13 mouse cellular contexts compared by ENCODE assay signal in the genomic region with DNA sequence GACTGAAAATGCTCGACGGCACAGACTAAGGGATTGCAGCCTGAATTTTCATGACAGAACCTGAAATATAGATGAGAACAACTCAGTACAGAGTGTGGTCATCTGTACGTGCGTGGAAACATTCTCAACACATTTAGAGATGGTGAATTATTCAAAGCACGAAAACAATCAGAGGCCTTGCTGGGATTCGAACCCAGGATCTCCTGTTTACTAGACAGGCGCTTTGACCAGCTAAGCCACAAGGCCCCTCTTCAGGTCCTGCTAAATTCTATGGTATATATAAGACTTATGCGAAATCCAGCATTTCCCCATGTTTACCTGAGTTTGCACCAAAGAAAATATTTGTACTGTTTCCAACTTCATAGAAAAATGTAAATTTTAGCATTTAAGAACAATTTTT. TPM values are rescaled to one million over a fixed set of nuclear protein-coding genes. Genes with fewer than 3 reads are reported as not detected.
DNase-seq lines count a peak whose midpoint lies in the region; ATAC-seq and TF ChIP-seq lines count a peak whose summit lies in the region.
"Had no signal": no experiment of that assay in that cellular context is flagged by ENCODE, and none has a peak within 500 bp of the region (broad histone marks: within the 10 kb centered on the region; RNA-seq: fewer than 3 reads in every experiment).

No protein-coding gene starts in this region.

- no peak overlapping the region for H3K27ac ChIP-seq in liver, postnatal 0 days (ENCODE audit: low read depth)
- no peak overlapping the region for H3K27ac ChIP-seq in ES-E14 (ENCODE audit: insufficient read depth, low read depth, low read length, poor library complexity, severe bottlenecking)
- H3K27ac ChIP-seq in hindbrain, postnatal 0 days, result no peak overlapping the region
- no peak overlapping the region for H3K27ac ChIP-seq in intestine, embryonic 16.5 days (ENCODE audit: low read length)
- H3K27ac ChIP-seq: layer of hippocampus, adult 2 months; stomach, embryonic 15.5 days had no signal

- no peak for TF ChIP-seq EP300 in liver, postnatal 0 days (IDR thresholded peaks at IDR 0.05; ENCODE audit: low read depth)

- H3K9me3 ChIP-seq in liver, postnatal 0 days (ENCODE audit: low read length), result no peaks in the 10 kb centered on the region
- H3K9me3 ChIP-seq in ES-E14 (ENCODE audit: control insufficient read depth, insufficient read depth, low read depth, low read length), result no peaks in the 10 kb centered on the region
- H3K9me3 ChIP-seq in hindbrain, postnatal 0 days (ENCODE audit: low read length), result no peaks in the 10 kb centered on the region
- no peaks in the 10 kb centered on the region for H3K9me3 ChIP-seq in intestine, embryonic 16.5 days (ENCODE audit: control insufficient read depth, low read length)
- H3K9me3 ChIP-seq: stomach, embryonic 15.5 days had no signal

- no peak for ATAC-seq in liver, postnatal 0 days
- ATAC-seq in hindbrain, postnatal 0 days, result no peak
- ATAC-seq in intestine, embryonic 16.5 days, result no peak

- DNase-seq in cerebellum, adult 11-12 months, result peak; percentile 14
- no peak for DNase-seq in cerebellum, adult 18-20 months
- peak; percentile 63 for DNase-seq in liver
- no peak for DNase-seq in liver, postnatal 0 days
- no peak for DNase-seq in ES-E14 (ENCODE audit: low read depth, low spot score)
- peak; percentile 35 for DNase-seq in hindbrain, postnatal 0 days (ENCODE audit: low spot score)
- no peak for DNase-seq in gastrocnemius, postnatal 36 days
- DNase-seq: cerebellum, adult 11 months; gastrocnemius, postnatal 10 days had no signal

- no peaks in the 10 kb centered on the region for H3K36me3 ChIP-seq in liver, postnatal 0 days (replicated peaks; ENCODE audit: insufficient read depth, low read length)
- H3K36me3 ChIP-seq in ES-E14 (ENCODE audit: control insufficient read depth, insufficient read depth, low read length, poor library complexity, severe bottlenecking), result no peaks in the 10 kb centered on the region
- H3K36me3 ChIP-seq in hindbrain, postnatal 0 days (ENCODE audit: insufficient read depth, low read length), result no peaks in the 10 kb centered on the region
- H3K36me3 ChIP-seq in intestine, embryonic 16.5 days (ENCODE audit: control insufficient read depth, insufficient read depth, low read length), result no peaks in the 10 kb centered on the region
- H3K36me3 ChIP-seq: stomach, embryonic 15.5 days had no signal

- no peak overlapping the region for H3K4me2 ChIP-seq in liver, postnatal 0 days (ENCODE audit: low read depth, low read length)
- 0 out of 2 replicates have a peak overlapping the region, but pooled peaks have one; percentile 61 for H3K4me2 ChIP-seq in hindbrain, postnatal 0 days (ENCODE audit: low read depth, low read length)
- H3K4me2 ChIP-seq in intestine, embryonic 16.5 days (ENCODE audit: low read depth, low read length), result no peak overlapping the region

- 54% methylated on average over 8 of the region's 8 CpGs for WGBS in liver, postnatal 0 days (ENCODE audit: insufficient replicate concordance)
- 38% methylated on average over 8 of the region's 8 CpGs for WGBS in hindbrain, postnatal 0 days
- WGBS in intestine, embryonic 16.5 days, result 43% methylated on average over 8 of the region's 8 CpGs

- no peaks in the 10 kb centered on the region for H3K27me3 ChIP-seq in liver, postnatal 0 days (ENCODE audit: insufficient read depth, low read length)
- no peaks in the 10 kb centered on the region for H3K27me3 ChIP-seq in hindbrain, postnatal 0 days (ENCODE audit: insufficient read depth, low read length)
- no peaks in the 10 kb centered on the region for H3K27me3 ChIP-seq in intestine, embryonic 16.5 days (replicated peaks; ENCODE audit: control insufficient read depth, insufficient read depth, low read length)
- H3K27me3 ChIP-seq: stomach, embryonic 15.5 days had no signal

- in situ Hi-C loops in ES-E14 (cut with MboI; ENCODE audit: low sequenced_read_pairs in 2 of 2, unreplicated experiment in 2 of 2), result loop anchor here (10.0 to 25.0 kb wide), 9 partner anchors 95 to 1732 kb away; partner anchors contain the start of genes Hist1h4j (in 2 of the 2), Abt1 (in 1 of the 2), Hist1h1a (in 1 of the 2) and Hist1h1d (in 1 of the 2)

- H3K9ac ChIP-seq in liver, postnatal 0 days (replicated peaks), result no peak overlapping the region
- H3K9ac ChIP-seq in ES-E14 (ENCODE audit: insufficient read depth, low read depth, low read length, poor library complexity, severe bottlenecking), result no peak overlapping the region
- no peak overlapping the region for H3K9ac ChIP-seq in hindbrain, postnatal 0 days (replicated peaks; ENCODE audit: low read length)
- H3K9ac ChIP-seq in intestine, embryonic 16.5 days (ENCODE audit: low read depth, low read length), result no peak overlapping the region
- H3K9ac ChIP-seq: stomach, embryonic 15.5 days had no signal

- intact Hi-C loops in gastrocnemius, postnatal 36 days (cut with DNase I), result loop anchor here (5.0 to 10.0 kb wide), 6 partner anchors 175 to 1487 kb away; no protein-coding TSS in a partner anchor

- TF ChIP-seq CTCF in liver, postnatal 0 days (IDR thresholded peaks at IDR 0.05; ENCODE audit: low read depth), result no peak
- no peak for TF ChIP-seq CTCF in hindbrain, postnatal 0 days (IDR thresholded peaks at IDR 0.05; ENCODE audit: low read depth)

- H3K4me1 ChIP-seq in liver, postnatal 0 days (ENCODE audit: insufficient read depth), result peaks cover 12% of the 10 kb centered on the region
- H3K4me1 ChIP-seq in ES-E14 (ENCODE audit: control insufficient read depth in 2 of 2, insufficient read depth in 2 of 2, low read length in 2 of 2, poor library complexity in 1 of 2), result peaks cover 0 to 15% of the 10 kb centered on the region in 2 experiments; a peak in 2 of 4 replicates
- no peaks in the 10 kb centered on the region for H3K4me1 ChIP-seq in hindbrain, postnatal 0 days (ENCODE audit: insufficient read depth, low read length)
- peaks cover 3% of the 10 kb centered on the region for H3K4me1 ChIP-seq in intestine, embryonic 16.5 days (ENCODE audit: control insufficient read depth, insufficient read depth, low read length)

- no peak overlapping the region for H3K4me3 ChIP-seq in liver, postnatal 0 days (ENCODE audit: low read depth, low read length)
- 0 out of 4 replicates have a peak overlapping the region, but pooled peaks of 1 of the 2 experiments have one; percentile 2 for H3K4me3 ChIP-seq in ES-E14 (ENCODE audit: insufficient read depth in 1 of 2, low read depth in 1 of 2, low read length in 2 of 2, poor library complexity in 1 of 2, severe bottlenecking in 1 of 2)
- no peak overlapping the region for H3K4me3 ChIP-seq in hindbrain, postnatal 0 days (ENCODE audit: low read length)
- H3K4me3 ChIP-seq in intestine, embryonic 16.5 days (ENCODE audit: low read length), result no peak overlapping the region
- H3K4me3 ChIP-seq: layer of hippocampus, adult 2 months had no signal

TF ChIP-seq in ES-E14, 5 proteins besides CTCF, POLR2A, EP300 and RAD21:
- TF ChIP-seq HCFC1 (IDR thresholded peaks at IDR 0.05; ENCODE audit: borderline replicate concordance, insufficient read depth, low read length), result no peak
- TF ChIP-seq ZNF384 (IDR thresholded peaks at IDR 0.05; ENCODE audit: low read depth, low read length), result no peak
- 0 out of 2 replicates have a peak, but pooled peaks have one; percentile 31 for TF ChIP-seq MAFK (IDR thresholded peaks at IDR 0.05; ENCODE audit: insufficient read depth, low read depth, low read length)
- TF ChIP-seq ZC3H11A (IDR thresholded peaks at IDR 0.05; ENCODE audit: borderline replicate concordance, low read depth, low read length), result no peak
- no peak for TF ChIP-seq CHD2 (IDR thresholded peaks at IDR 0.05; ENCODE audit: low read depth, low read length)

RNA-seq across cellular contexts. Expression of gene Hist1h2ah, which starts 5.4 kb away (rescaled TPM):
- polyA plus RNA-seq in liver, postnatal 0 days (2015; fragmentation: Nextera tagmentation; extraction: Ambion mirVana), result 8.6 and 9.9 TPM in 2 replicates
- total RNA-seq in ES-E14 (2012; rRNA removed), result 1,543 and 2,450 TPM in 2 replicates
- 67.7 and 136 TPM in 2 replicates for total RNA-seq in hindbrain, postnatal 0 days (2014; rRNA removed)
- polyA plus RNA-seq in hindbrain, postnatal 0 days (2015; fragmentation: Nextera tagmentation; extraction: Ambion mirVana), result 2.2 and 10.5 TPM in 2 replicates
- 10 to 100 TPM; 12.2 to 13.3 TPM for total RNA-seq in gastrocnemius, postnatal 36 days (2021)
- polyA plus RNA-seq in intestine, embryonic 16.5 days (2015; fragmentation: Nextera tagmentation; extraction: Ambion mirVana), result 4.6 and 5.1 TPM in 2 replicates
- polyA plus RNA-seq: liver, adult 2 months had no signal

RNA-seq across cellular contexts. Expression of gene Hist1h2bk, which starts 5.7 kb away (rescaled TPM):
- polyA plus RNA-seq in liver, postnatal 0 days (2015; fragmentation: Nextera tagmentation; extraction: Ambion mirVana), result 1.7 and 2.2 TPM in 2 replicates
- 1,340 and 1,966 TPM in 2 replicates for total RNA-seq in ES-E14 (2012; rRNA removed)
- total RNA-seq in hindbrain, postnatal 0 days (2014; rRNA removed), result 468 and 587 TPM in 2 replicates
- 0.84 and 1.2 TPM in 2 replicates for polyA plus RNA-seq in hindbrain, postnatal 0 days (2015; fragmentation: Nextera tagmentation; extraction: Ambion mirVana)
- 10 to 100 TPM; 10.8 to 26.5 TPM for total RNA-seq in gastrocnemius, postnatal 36 days (2021)
- 1.8 and 2.9 TPM in 2 replicates for polyA plus RNA-seq in intestine, embryonic 16.5 days (2015; fragmentation: Nextera tagmentation; extraction: Ambion mirVana)

RNA-seq across cellular contexts. Expression of gene Hist1h4i, which starts 11.2 kb away (rescaled TPM):
- 18.0 and 18.3 TPM in 2 replicates for polyA plus RNA-seq in liver, postnatal 0 days (2015; fragmentation: Nextera tagmentation; extraction: Ambion mirVana)
- total RNA-seq in ES-E14 (2012; rRNA removed), result 814 and 830 TPM in 2 replicates
- 20.6 and 39.3 TPM in 2 replicates for total RNA-seq in hindbrain, postnatal 0 days (2014; rRNA removed)
- polyA plus RNA-seq in hindbrain, postnatal 0 days (2015; fragmentation: Nextera tagmentation; extraction: Ambion mirVana), result 5.1 and 5.5 TPM in 2 replicates
- 10 to 100 TPM; 28.7 to 30.9 TPM for total RNA-seq in gastrocnemius, postnatal 36 days (2021)
- polyA plus RNA-seq in intestine, embryonic 16.5 days (2015; fragmentation: Nextera tagmentation; extraction: Ambion mirVana), result 18.8 and 22.0 TPM in 2 replicates

RNA-seq across cellular contexts. Expression of gene Hist1h2ag, which starts 12.8 kb away (rescaled TPM):
- polyA plus RNA-seq in liver, postnatal 0 days (2015; fragmentation: Nextera tagmentation; extraction: Ambion mirVana), result 7.4 and 9.4 TPM in 2 replicates
- total RNA-seq in ES-E14 (2012; rRNA removed), result 786 and 868 TPM in 2 replicates
- total RNA-seq in hindbrain, postnatal 0 days (2014; rRNA removed), result 477 and 856 TPM in 2 replicates
- polyA plus RNA-seq in hindbrain, postnatal 0 days (2015; fragmentation: Nextera tagmentation; extraction: Ambion mirVana), result 13.5 and 16.6 TPM in 2 replicates
- 10 to 100 TPM in 1 of 2 experiments, 1 to 10 TPM in 1; 8.7 to 11.6 TPM for total RNA-seq in gastrocnemius, postnatal 36 days (2021)
- 17.4 and 30.0 TPM in 2 replicates for polyA plus RNA-seq in intestine, embryonic 16.5 days (2015; fragmentation: Nextera tagmentation; extraction: Ambion mirVana)

RNA-seq across cellular contexts. Expression of gene Hist1h2bj, which starts 13.1 kb away (rescaled TPM):
- 5.1 and 5.3 TPM in 2 replicates for polyA plus RNA-seq in liver, postnatal 0 days (2015; fragmentation: Nextera tagmentation; extraction: Ambion mirVana)
- total RNA-seq in ES-E14 (2012; rRNA removed), result 1,371 and 1,735 TPM in 2 replicates
- total RNA-seq in hindbrain, postnatal 0 days (2014; rRNA removed), result 777 and 1,409 TPM in 2 replicates
- 4.2 and 6.8 TPM in 2 replicates for polyA plus RNA-seq in hindbrain, postnatal 0 days (2015; fragmentation: Nextera tagmentation; extraction: Ambion mirVana)
- 1 to 10 TPM; 7.6 to 8.9 TPM for total RNA-seq in gastrocnemius, postnatal 36 days (2021)
- polyA plus RNA-seq in intestine, embryonic 16.5 days (2015; fragmentation: Nextera tagmentation; extraction: Ambion mirVana), result 4.7 and 7.7 TPM in 2 replicates
- polyA plus RNA-seq: liver, adult 2 months had no signal

Comparison
In these comparisons a context has a peak if more than half of its experiments do, and no peak if none do; other contexts are left out.
1. DNase-seq: peak in cerebellum, adult 11-12 months (single experiment), liver (single experiment) and hindbrain, postnatal 0 days (single experiment); none in cerebellum, adult 18-20 months (0 of 2), liver, postnatal 0 days (single experiment), ES-E14 (single experiment) and gastrocnemius, postnatal 36 days (0 of 2).
2. RNA of gene Hist1h2ah, which starts 5.4 kb away (total RNA-seq): 1,543 to 2,450 TPM in ES-E14; 67.7 to 136 TPM in hindbrain, postnatal 0 days and 12.2 to 13.3 TPM in gastrocnemius, postnatal 36 days; every median in the first group is over 10 times any median in the second.
3. RNA of gene Hist1h2bk, which starts 5.7 kb away (total RNA-seq): 1,340 to 1,966 TPM in ES-E14 and 468 to 587 TPM in hindbrain, postnatal 0 days; 10.8 to 26.5 TPM in gastrocnemius, postnatal 36 days; every median in the first group is over 10 times any median in the second.
4. RNA of gene Hist1h4i, which starts 11.2 kb away (total RNA-seq): 814 to 830 TPM in ES-E14; 20.6 to 39.3 TPM in hindbrain, postnatal 0 days and 28.7 to 30.9 TPM in gastrocnemius, postnatal 36 days; every median in the first group is over 10 times any median in the second.